Mouse (Mus musculus): ENCODE measurements at regions not wholly inside any gene's neighbourhood (a gene's known extent, or its start where the extent isn't known, plus 50 kb on each side); places are given as distances from the start of the nearest gene placed in this dataset.

DNA sequence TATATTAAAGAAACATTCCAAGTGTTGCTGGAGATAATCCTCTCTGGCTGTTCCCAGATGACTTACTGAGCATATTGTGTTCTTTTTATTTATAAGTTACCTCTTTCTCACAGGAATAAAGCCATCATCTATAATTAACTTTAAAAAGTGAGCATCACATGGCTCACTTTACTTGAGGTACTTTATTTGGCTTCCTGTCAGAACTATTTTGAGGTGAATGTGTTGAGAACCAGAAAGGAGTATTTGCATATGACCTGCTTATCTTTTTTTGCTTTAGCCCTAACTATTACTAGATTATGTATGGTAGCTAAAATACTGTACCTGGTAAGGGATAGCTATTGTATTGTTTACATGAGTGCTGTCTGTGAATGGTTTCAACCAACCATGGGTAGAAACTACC is 238.1 kb downstream of the Gm21750 start:
- TF ChIP-seq EP300 (IDR thresholded peaks at IDR 0.05; ENCODE audit: low read depth in 1 of 2, low read length in 2 of 2) (no peak), ZC3H11A (IDR thresholded peaks at IDR 0.05; ENCODE audit: low read depth, low read length) (no peak), GATA1 (IDR thresholded peaks at IDR 0.05; ENCODE audit: low read depth, low read length) (no peak), MYB (IDR thresholded peaks at IDR 0.05; ENCODE audit: low read depth, low read length) (no peak), TCF12 (IDR thresholded peaks at IDR 0.05; ENCODE audit: low read depth, low read length) (no peak), CHD2 (IDR thresholded peaks at IDR 0.05; ENCODE audit: low read length) (no peak), CTCF (IDR thresholded peaks at IDR 0.05 in 2 of 3, conservative IDR thresholded peaks at IDR 0.05 in 1 of 3; ENCODE audit: control insufficient read depth in 1 of 3, insufficient read depth in 1 of 3, low read depth in 2 of 3, low read length in 3 of 3, poor library complexity in 1 of 3, severe bottlenecking in 1 of 3) (no peak), MAX (IDR thresholded peaks at IDR 0.05; ENCODE audit: low read length) (no peak), KAT2A (conservative IDR thresholded peaks at IDR 0.05; ENCODE audit: low read depth, low read length) (no peak)

All from MEL (cell line).